Mouse (Mus musculus) forebrain, embryonic 14.5 days (tissue): ENCODE data around the gene Cbx6. TPM values are rescaled to one million over a fixed set of nuclear protein-coding genes. Genes with fewer than 3 reads are reported as not detected.

Experiments used
- ATAC-seq: fragments of 200-750 bp; cut with Nextera tagmentation; 2 replicates; pipeline ENCODE4 v1.8.0; 2017; ENCODE audit warnings: mild to moderate bottlenecking, moderate library complexity
- DNase-seq: peaks from one replicate; pipeline ENCODE4 v3.0.0-alpha.2; 2015; ENCODE audit warnings: low spot score
- H3K27ac ChIP-seq: fragments of 300-500 bp; sonication (generic); 2 replicates; pipeline ENCODE4 v1.5.1; 2014; ENCODE audit warnings: low read depth, mild to moderate bottlenecking, control low read depth, low read length, moderate library complexity
- H3K27me3 ChIP-seq: fragments of 300-500 bp; sonication (generic); replicated peaks from 2 replicates; pipeline ENCODE4 v1.6.1; 2014; ENCODE audit warnings: low read length, control low read depth, mixed read lengths; ENCODE audit not compliant: control insufficient read depth, insufficient read depth
- H3K36me3 ChIP-seq: fragments of 300-500 bp; sonication (generic); 2 replicates; pipeline ENCODE4 v1.6.1; 2014; ENCODE audit warnings: low read length, control low read depth; ENCODE audit not compliant: control insufficient read depth, insufficient read depth
- H3K4me1 ChIP-seq: fragments of 300-500 bp; sonication (generic); 2 replicates; pipeline ENCODE4 v1.6.1; 2014; ENCODE audit warnings: antibody characterized with exemption, low read length, control low read depth; ENCODE audit not compliant: control insufficient read depth, insufficient read depth
- H3K4me2 ChIP-seq: fragments of 300-500 bp; sonication (generic); 2 replicates; pipeline ENCODE4 v1.6.1; 2014; ENCODE audit warnings: mild to moderate bottlenecking, control low read depth, low read length
- H3K4me3 ChIP-seq: fragments of 300-500 bp; sonication (generic); 2 replicates; pipeline ENCODE4 v1.5.1; 2014; ENCODE audit warnings: low read depth, low read length, control low read depth
- H3K9ac ChIP-seq: fragments of 300-500 bp; sonication (generic); 2 replicates; pipeline ENCODE4 v1.6.1; 2014; ENCODE audit warnings: mild to moderate bottlenecking, low read length, control low read depth, moderate library complexity
- H3K9me3 ChIP-seq: fragments of 300-500 bp; sonication (generic); replicated peaks from 2 replicates; pipeline ENCODE4 v1.6.1; 2016; ENCODE audit warnings: low read length, control low read depth, mixed read lengths; ENCODE audit not compliant: control insufficient read depth
- WGBS: fragments of 180-500 bp; shearing (Covaris S2); extraction: QIAGEN DNeasy Blood & Tissue Kit; methylation state at CpG from one replicate; pipeline ENCODE4 v1.1.7; 2014; 5-methylcytosine and 5-hydroxymethylcytosine counted together
- polyA plus RNA-seq: library from polyadenylated mRNA; unstranded; fragments of >200 nt; fragmentation: Nextera tagmentation; extraction: Ambion mirVana; gene quantifications from 2 replicates; pipeline ENCODE4 v1.2.1, GENCODE M21; 2014

The Cbx6 gene
- polyA plus RNA-seq, 1 experiment from 2014 or later, result 18.1 TPM

GRCm38 (mm10) chr15:79873545-79873944, 39.1 kb upstream of the Cbx6 start:
- ATAC-seq, result no peak

DNA sequence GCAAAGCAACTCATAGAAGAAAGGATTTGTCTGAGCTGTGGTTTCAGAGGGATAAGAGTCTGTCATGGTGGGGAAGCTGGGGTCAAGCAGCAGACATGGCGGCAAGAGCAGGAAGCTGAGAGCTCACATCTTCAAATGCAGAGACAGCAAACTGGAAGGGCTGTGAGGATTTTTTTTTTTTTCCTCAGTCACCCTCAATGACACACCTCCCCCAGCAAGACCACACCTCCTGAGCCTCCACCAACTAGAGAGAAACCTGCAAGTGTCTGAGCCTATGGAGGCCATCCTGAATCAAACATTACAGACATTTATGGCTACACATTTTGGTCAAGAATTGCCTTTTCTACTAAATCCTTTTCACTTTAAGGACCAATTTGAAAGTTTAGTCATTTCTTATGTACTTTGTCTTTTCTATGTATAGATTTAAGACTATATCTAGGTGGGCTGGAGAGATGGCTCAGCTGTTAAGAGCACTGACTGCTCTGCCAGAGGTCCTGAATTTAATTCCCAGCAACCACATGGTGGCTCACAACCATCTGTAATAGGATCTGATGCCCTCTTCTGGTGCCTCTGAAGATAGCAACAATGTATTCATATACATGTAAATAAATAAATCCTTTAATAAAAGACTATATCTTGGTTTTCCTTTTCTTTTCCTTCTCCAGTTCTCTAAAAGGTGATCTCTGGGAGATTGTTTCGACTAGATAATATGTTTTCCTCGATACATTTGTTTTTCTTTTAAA, 32.9 kb upstream of the Cbx6 start:
- WGBS, result 92% methylated on average over 3 of the region's 3 CpGs
- Histone ChIP-seq H3K27ac (no peak overlapping the region), H3K9ac (no peak overlapping the region)

More at GRCm38 (mm10) chr15:79873545-79873944, 39.1 kb upstream of the Cbx6 start:
- no peaks in the 10 kb centered on the region for H3K36me3 ChIP-seq
- H3K4me2 ChIP-seq, result no peak overlapping the region
- H3K9ac ChIP-seq, result no peak overlapping the region
- H3K4me3 ChIP-seq, result no peak overlapping the region
- H3K4me1 ChIP-seq, result no peaks in the 10 kb centered on the region
- H3K9me3 ChIP-seq, result no peaks in the 10 kb centered on the region
- no peaks in the 10 kb centered on the region for H3K27me3 ChIP-seq
- WGBS, result 92% methylated on average over 8 of the region's 8 CpGs
- H3K27ac ChIP-seq, result no peak overlapping the region
- DNase-seq, result no peak

GRCm38 (mm10) chr15:79859821-79860220, 25.3 kb upstream of the Cbx6 start:
- no peak overlapping the region for H3K27ac ChIP-seq
- H3K4me3 ChIP-seq, result no peak overlapping the region
- H3K9me3 ChIP-seq, result no peaks in the 10 kb centered on the region
- ATAC-seq, result no peak
- no peak overlapping the region for H3K4me2 ChIP-seq
- H3K9ac ChIP-seq, result no peak overlapping the region
- DNase-seq, result no peak
- H3K36me3 ChIP-seq, result no peaks in the 10 kb centered on the region
- no peaks in the 10 kb centered on the region for H3K4me1 ChIP-seq
- H3K27me3 ChIP-seq, result no peaks in the 10 kb centered on the region
- WGBS, result 91% methylated on average over 9 of the region's 9 CpGs

More for the DNA sequence above, 32.9 kb upstream of the Cbx6 start:
- Histone ChIP-seq H3K36me3 (no peaks in the 10 kb centered on the region), H3K9me3 (no peaks in the 10 kb centered on the region), H3K4me3 (no peak overlapping the region), H3K4me2 (no peak overlapping the region), H3K27me3 (no peaks in the 10 kb centered on the region), H3K4me1 (no peaks in the 10 kb centered on the region)
- no peak for ATAC-seq
- no peak for DNase-seq

DNA sequence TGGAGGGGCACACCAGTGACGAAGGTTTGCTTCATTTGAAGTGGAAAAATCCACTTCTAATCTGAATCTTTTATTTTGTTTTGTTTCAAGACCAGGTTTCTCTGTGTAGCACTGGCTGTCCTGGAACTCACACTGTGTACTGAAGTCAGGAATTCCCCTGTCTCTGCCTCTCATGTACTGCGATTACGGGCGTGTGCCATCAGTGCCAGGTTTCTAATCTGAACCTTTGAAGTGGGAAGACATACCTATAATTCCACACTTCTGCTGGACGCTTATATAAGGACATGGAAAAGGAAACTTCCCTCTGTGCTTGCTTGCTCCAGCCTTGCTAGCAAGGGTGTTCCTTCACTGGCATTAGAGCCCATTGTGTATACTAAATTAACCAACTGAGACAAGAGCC, 24.5 kb upstream of the Cbx6 start:
- H3K4me3 ChIP-seq, result no peak overlapping the region
- no peak overlapping the region for H3K4me2 ChIP-seq
- H3K9me3 ChIP-seq, result no peaks in the 10 kb centered on the region
- H3K4me1 ChIP-seq, result no peaks in the 10 kb centered on the region
- no peak for ATAC-seq
- no peak for DNase-seq
- H3K27ac ChIP-seq, result no peak overlapping the region
- WGBS, result 80% methylated on average over 5 of the region's 5 CpGs
- no peak overlapping the region for H3K9ac ChIP-seq
- no peaks in the 10 kb centered on the region for H3K27me3 ChIP-seq
- no peaks in the 10 kb centered on the region for H3K36me3 ChIP-seq

DNA sequence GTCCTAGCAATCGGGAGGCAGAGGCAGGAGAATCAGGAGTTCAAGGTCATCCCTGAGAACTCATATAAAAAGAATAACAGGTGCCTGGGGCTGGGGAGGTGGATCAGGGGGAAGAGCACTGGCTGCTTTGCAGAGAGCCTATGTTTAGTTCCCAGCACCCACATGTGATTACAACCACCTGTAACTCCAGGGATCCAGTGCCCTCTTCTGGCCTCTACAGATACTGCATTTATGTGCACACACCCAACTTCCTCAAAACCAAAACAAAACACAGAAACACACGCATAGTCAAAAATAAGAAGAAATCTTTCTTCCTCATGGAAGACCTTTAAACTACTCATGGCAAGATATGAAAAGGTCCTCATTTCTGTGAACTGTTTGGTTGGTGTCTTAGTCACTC, 15.7 kb upstream of the Cbx6 start:
- 100% methylated on average over 2 of the region's 2 CpGs for WGBS

DNA sequence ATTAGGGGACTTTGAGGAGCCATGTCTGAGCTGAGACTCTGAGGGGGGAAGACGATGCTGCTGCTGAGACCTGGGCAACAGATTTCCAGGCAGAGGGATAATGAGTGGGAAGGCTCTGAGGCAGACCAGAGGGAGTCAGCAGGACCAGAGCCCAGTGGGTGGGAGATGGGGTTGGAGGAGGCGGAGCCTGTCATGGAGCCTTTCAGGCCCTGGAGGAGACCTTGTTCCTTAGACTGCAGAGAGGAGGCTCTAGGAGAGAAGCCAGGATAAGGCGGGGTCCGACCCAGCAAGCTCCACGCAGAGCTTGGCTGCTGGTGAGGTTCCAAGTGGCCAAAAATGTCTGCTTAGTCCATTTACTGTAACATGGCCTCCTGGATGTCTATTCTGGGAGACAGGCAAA, 12.6 kb upstream of the Cbx6 start:
- Histone ChIP-seq H3K27me3 (no peaks in the 10 kb centered on the region), H3K4me2 (no peak overlapping the region), H3K9me3 (no peaks in the 10 kb centered on the region), H3K9ac (no peak overlapping the region), H3K4me3 (no peak overlapping the region), H3K4me1 (no peaks in the 10 kb centered on the region), H3K36me3 (no peaks in the 10 kb centered on the region), H3K27ac (no peak overlapping the region)
- no peak for ATAC-seq
- WGBS, result 18% methylated on average over 5 of the region's 5 CpGs
- DNase-seq, result no peak

More for the DNA sequence above, 15.7 kb upstream of the Cbx6 start:
- H3K27ac ChIP-seq, result no peak overlapping the region
- H3K36me3 ChIP-seq, result no peaks in the 10 kb centered on the region
- no peaks in the 10 kb centered on the region for H3K27me3 ChIP-seq
- no peak overlapping the region for H3K4me2 ChIP-seq
- ATAC-seq, result no peak
- no peaks in the 10 kb centered on the region for H3K4me1 ChIP-seq
- H3K9ac ChIP-seq, result no peak overlapping the region
- DNase-seq, result no peak
- no peak overlapping the region for H3K4me3 ChIP-seq
- H3K9me3 ChIP-seq, result no peaks in the 10 kb centered on the region

GRCm38 (mm10) chr15:79845986-79846385, 11.5 kb upstream of the Cbx6 start:
- WGBS, result 83% methylated on average over 4 of the region's 4 CpGs
- H3K36me3 ChIP-seq, result no peaks in the 10 kb centered on the region
- H3K27me3 ChIP-seq, result no peaks in the 10 kb centered on the region
- no peaks in the 10 kb centered on the region for H3K4me1 ChIP-seq
- H3K4me3 ChIP-seq, result no peak overlapping the region
- no peak overlapping the region for H3K4me2 ChIP-seq
- ATAC-seq (no peak), DNase-seq (no peak)
- no peak overlapping the region for H3K9ac ChIP-seq
- no peak overlapping the region for H3K27ac ChIP-seq
- no peaks in the 10 kb centered on the region for H3K9me3 ChIP-seq

DNA sequence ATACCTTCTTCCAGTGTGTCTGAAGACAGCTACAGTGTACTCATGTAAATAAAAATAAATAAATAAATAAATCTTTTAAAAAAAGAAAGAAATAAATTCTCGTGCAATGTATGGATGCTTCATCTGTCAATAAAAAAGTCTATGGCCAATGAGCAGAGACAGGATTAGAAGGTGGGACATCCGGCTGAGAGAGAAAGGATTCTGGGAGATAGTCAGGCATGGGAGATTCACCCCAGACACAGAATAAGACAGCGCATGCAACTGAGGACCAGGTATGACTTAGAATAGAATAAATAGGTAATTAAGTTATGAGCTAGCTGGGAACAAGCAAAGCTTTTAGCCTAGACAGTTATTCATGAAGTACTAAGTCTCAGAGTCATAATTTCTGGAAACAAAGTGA, 8.5 kb upstream of the Cbx6 start:
- 84% methylated on average over 3 of the region's 3 CpGs for WGBS
- Histone ChIP-seq H3K27ac (no peak overlapping the region), H3K4me3 (no peak overlapping the region), H3K27me3 (no peaks in the 10 kb centered on the region), H3K9ac (no peak overlapping the region), H3K4me1 (no peaks in the 10 kb centered on the region), H3K4me2 (no peak overlapping the region), H3K36me3 (no peaks in the 10 kb centered on the region), H3K9me3 (no peaks in the 10 kb centered on the region)
- DNase-seq (no peak), ATAC-seq (no peak)

- DNase-seq (no peak), ATAC-seq (no peak)
- Histone ChIP-seq H3K27me3 (no peaks in the 10 kb centered on the region), H3K9ac (no peak overlapping the region), H3K9me3 (no peaks in the 10 kb centered on the region), H3K4me2 (no peak overlapping the region), H3K4me3 (no peak overlapping the region), H3K36me3 (no peaks in the 10 kb centered on the region), H3K27ac (no peak overlapping the region), H3K4me1 (peaks cover 3% of the 10 kb centered on the region; the same call in 1 of the 2 replicates)
- WGBS, result 56% methylated on average over 2 of the region's 2 CpGs
Observed at GRCm38 (mm10) chr15:79840281-79840680, 5.8 kb upstream of the Cbx6 start.
